Comparison of ENCODE assay signal across 11 mouse cellular contexts in the genomic region with DNA sequence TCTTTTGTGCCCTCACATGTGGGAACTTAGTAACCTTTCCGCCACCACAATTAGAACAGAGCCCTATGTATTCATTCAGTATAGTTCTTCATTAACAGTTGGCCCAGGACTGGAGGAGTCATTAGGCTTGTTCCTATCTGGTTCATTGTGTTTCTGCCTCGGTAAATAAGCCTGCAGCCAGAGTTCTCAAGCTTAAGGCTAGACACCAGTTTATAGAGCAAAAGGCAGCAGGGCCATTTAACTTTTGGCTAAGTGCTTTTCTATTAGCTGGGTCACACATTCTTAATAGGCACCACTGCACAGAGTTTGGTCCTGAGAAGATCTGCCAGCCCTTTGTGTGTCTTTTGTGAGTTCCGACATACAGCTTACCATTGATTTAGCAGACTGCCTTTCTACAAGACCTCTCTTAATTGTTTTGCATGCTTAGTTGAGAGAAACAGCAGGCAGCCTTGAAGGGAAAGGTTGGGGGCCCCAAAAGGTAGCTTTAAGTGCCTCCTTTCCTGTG. TPM values are rescaled to one million over a fixed set of nuclear protein-coding genes. Genes with fewer than 3 reads are reported as not detected.
A peak's percentile ranks its signal among the peaks of the same experiment; 100 is the strongest.
DNase-seq lines count a peak whose midpoint lies in the region; TF ChIP-seq lines count a peak whose summit lies in the region.
"Had no signal": no experiment of that assay in that cellular context is flagged by ENCODE, and none has a peak within 500 bp of the region (broad histone marks: within the 10 kb centered on the region; RNA-seq: fewer than 3 reads in every experiment).

No protein-coding gene starts in this region.

- DNase-seq in Muller cell, postnatal 12 days (ENCODE audit: inconsistent ontology term), result peak; percentile 53
- DNase-seq in brain, embryonic 14.5 days (ENCODE audit: low read depth), result peak; percentile 73
- peak; percentile 69 for DNase-seq in forelimb bud, embryonic 11.5 days (ENCODE audit: low read depth, low spot score)
- peak; percentile 29 for DNase-seq in neural tube, embryonic 10.5 days (ENCODE audit: extremely low spot score, low spot score)
- no peak for DNase-seq in urinary bladder, postnatal 25 days (ENCODE audit: low spot score)
- DNase-seq in adrenal gland, adult 8-10 months, result no peak
- DNase-seq in adrenal gland, postnatal 14 days, result no peak
- DNase-seq: cerebellum, adult 11-12 months; kidney, postnatal 25 days; lung, postnatal 10 days had no signal

- no peak for TF ChIP-seq POLR2A in brain, embryonic 14.5 days (IDR thresholded peaks at IDR 0.05; ENCODE audit: borderline replicate concordance, extremely low read depth, insufficient read depth, insufficient read length, poor library complexity, severe bottlenecking)

- no peak for TF ChIP-seq CTCF in brain, embryonic 14.5 days (IDR thresholded peaks at IDR 0.05; ENCODE audit: borderline replicate concordance, extremely low read depth, insufficient read depth, insufficient read length)

RNA-seq across cellular contexts. Expression of gene Frzb, which starts 48.8 kb away (rescaled TPM):
- 2.3 and 5.1 TPM in 2 replicates for polyA plus RNA-seq in brain, embryonic 14.5 days (2012; rRNA removed)
- total RNA-seq in adrenal gland, adult 8-10 months (2022), result 100 to 1,000 TPM in 2 of 4 experiments, 1 to 10 TPM in 2; 3.6 to 312 (median 140) TPM
- 84.5 and 137 TPM in 2 replicates for total RNA-seq in adrenal gland, postnatal 14 days (2021)
- total RNA-seq: hematopoietic stem cell, adult 5-6 weeks had no signal

Comparison
In these comparisons a context has a peak if more than half of its experiments do, and no peak if none do; other contexts are left out.
1. DNase-seq: peak in Muller cell, postnatal 12 days (single experiment), brain, embryonic 14.5 days (single experiment), forelimb bud, embryonic 11.5 days (single experiment) and neural tube, embryonic 10.5 days (single experiment); none in urinary bladder, postnatal 25 days (single experiment), adrenal gland, adult 8-10 months (single experiment) and adrenal gland, postnatal 14 days (single experiment).